Mouse (Mus musculus): Measurements from ENCODE around the gene Slc15a1. TPM values are rescaled to one million over a fixed set of nuclear protein-coding genes. Genes with fewer than 3 reads are reported as not detected.
"Not testable (repeated sequence)": the region's sequence is repeated elsewhere in the genome, so short reads cannot be mapped to it uniquely, and the experiment has no call there.

The Slc15a1 gene
- polyA plus RNA-seq, 1 experiment from 2014 or later, result not detected

- Histone ChIP-seq H3K9me3 (ENCODE audit: control insufficient read depth, low read length) (no peaks in the 10 kb centered on the region), H3K4me2 (ENCODE audit: low read depth, low read length) (no peak overlapping the region), H3K4me3 (ENCODE audit: low read depth, low read length) (no peak overlapping the region), H3K9ac (replicated peaks; ENCODE audit: low read depth, low read length) (no peak overlapping the region), H3K27ac (ENCODE audit: low read depth, low read length) (no peak overlapping the region), H3K36me3 (ENCODE audit: control insufficient read depth, insufficient read depth, low read length) (no peaks in the 10 kb centered on the region), H3K4me1 (ENCODE audit: control insufficient read depth, insufficient read depth, low read length) (no peaks in the 10 kb centered on the region), H3K27me3 (ENCODE audit: control insufficient read depth, insufficient read depth, low read length) (no peaks in the 10 kb centered on the region)
- ATAC-seq (ENCODE audit: low read depth), result no peak
- WGBS, result 91% methylated on average over 11 of the region's 12 CpGs
Measured at GRCm38 (mm10) chr14:121416626-121417319, 88.3 kb downstream of the Slc15a1 start.

GRCm38 (mm10) chr14:121414635-121415241, 90.3 kb downstream of the Slc15a1 start:
- no peaks in the 10 kb centered on the region for H3K36me3 ChIP-seq (ENCODE audit: control insufficient read depth, insufficient read depth, low read length)

GRCm38 (mm10) chr14:121413726-121414125, 91.3 kb downstream of the Slc15a1 start:
- not testable (repeated sequence) for H3K9me3 ChIP-seq (ENCODE audit: control insufficient read depth, low read length); ATAC-seq (ENCODE audit: low read depth); H3K4me3 ChIP-seq (ENCODE audit: low read depth, low read length); H3K27me3 ChIP-seq (ENCODE audit: control insufficient read depth, insufficient read depth, low read length); H3K9ac ChIP-seq (replicated peaks; ENCODE audit: low read depth, low read length); H3K27ac ChIP-seq (ENCODE audit: low read depth, low read length); H3K4me1 ChIP-seq (ENCODE audit: control insufficient read depth, insufficient read depth, low read length); H3K36me3 ChIP-seq (ENCODE audit: control insufficient read depth, insufficient read depth, low read length); H3K4me2 ChIP-seq (ENCODE audit: low read depth, low read length)
- 100% methylated on average over 1 of the region's 1 CpGs for WGBS

More at GRCm38 (mm10) chr14:121414635-121415241, 90.3 kb downstream of the Slc15a1 start:
- Histone ChIP-seq H3K4me3 (ENCODE audit: low read depth, low read length) (no peak overlapping the region), H3K9me3 (ENCODE audit: control insufficient read depth, low read length) (no peaks in the 10 kb centered on the region), H3K4me1 (ENCODE audit: control insufficient read depth, insufficient read depth, low read length) (no peaks in the 10 kb centered on the region), H3K4me2 (ENCODE audit: low read depth, low read length) (no peak overlapping the region), H3K27ac (ENCODE audit: low read depth, low read length) (no peak overlapping the region), H3K9ac (replicated peaks; ENCODE audit: low read depth, low read length) (no peak overlapping the region), H3K27me3 (ENCODE audit: control insufficient read depth, insufficient read depth, low read length) (no peaks in the 10 kb centered on the region)
- ATAC-seq (ENCODE audit: low read depth), result no peak
- WGBS, result 81% methylated on average over 6 of the region's 6 CpGs

Other genes starting within 250 kb of the Slc15a1 start
- 19.9 and 26.0 TPM in 2 replicates for gene Stk24, start 125.2 kb downstream of the Slc15a1 start, polyA plus RNA-seq (2014; fragmentation: Nextera tagmentation; extraction: Ambion mirVana)

Data from neural tube, embryonic 14.5 days (tissue).